Mouse (Mus musculus) ES-E14 (cell line): ENCODE data around the gene Zcchc2.

Source experiments
- HCFC1 ChIP-seq: IDR thresholded peaks from 2 replicates; pipeline ENCODE4 v1.6.1; 2012; ENCODE audit warnings: low read length, inconsistent platforms, borderline replicate concordance; ENCODE audit not compliant: insufficient read depth
- ZNF384 ChIP-seq: IDR thresholded peaks from 2 replicates; pipeline ENCODE4 v1.6.1; 2012; ENCODE audit warnings: low read depth, low read length, inconsistent platforms

- TF ChIP-seq HCFC1 = no peak
- no peak for TF ChIP-seq ZNF384
These were observed 9.2 kb upstream of the Zcchc2 start for GRCm38 (mm10) chr1:105980849-105981610.
